Mouse (Mus musculus) small intestine, adult 2 months (tissue): ENCODE measurements around the gene Rhebl1.

ENCODE experiments used
- CTCF ChIP-seq: fragments of 200-500 bp; IDR thresholded peaks from 2 replicates; pipeline ENCODE4 v1.5.1; 2012; ENCODE audit warnings: low read depth, mild to moderate bottlenecking, control low read depth, inconsistent platforms, low read length, moderate library complexity, mixed read lengths; ENCODE audit not compliant: insufficient replicate concordance, insufficient read length; ENCODE audit errors: extremely low read depth
- POLR2A ChIP-seq: fragments of 200-500 bp; IDR thresholded peaks from 2 replicates; pipeline ENCODE4 v1.6.1; 2012; ENCODE audit warnings: low read depth, mild to moderate bottlenecking, control low read depth, inconsistent platforms, low read length, moderate library complexity

- no peak for TF ChIP-seq POLR2A
- no peak for TF ChIP-seq CTCF
Measured at GRCm38 (mm10) chr15:98940816-98941215, 46.5 kb upstream of the Rhebl1 start.
